ENCODE assay signal across 8 mouse cellular contexts in genomic region chr15:101260874-101261622, GRCm38 (mm10). TPM values are rescaled to one million over a fixed set of nuclear protein-coding genes. Genes with fewer than 3 reads are reported as not detected.
A peak's percentile ranks its signal among the peaks of the same experiment; 100 is the strongest.
DNase-seq lines count a peak whose midpoint lies in the region; ATAC-seq lines count a peak whose summit lies in the region.

No protein-coding gene starts in this region.

- H3K4me2 ChIP-seq in forebrain, embryonic 12.5 days: no peak overlapping the region
- H3K4me2 ChIP-seq in forebrain, embryonic 11.5 days (ENCODE audit: low read depth, low read length, severe bottlenecking): no peak overlapping the region
- no peak overlapping the region for H3K4me2 ChIP-seq in neural tube, embryonic 11.5 days (ENCODE audit: low read depth)
- H3K4me2 ChIP-seq in intestine, embryonic 15.5 days (replicated peaks): peak overlapping the region; percentile 15; the same call in 1 of the 2 replicates
- peak overlapping the region; percentile 7; the same call in 1 of the 2 replicates for H3K4me2 ChIP-seq in stomach, embryonic 16.5 days (ENCODE audit: low read depth, low read length)

- peaks cover 28% of the 10 kb centered on the region for H3K27me3 ChIP-seq in forebrain, embryonic 12.5 days
- H3K27me3 ChIP-seq in forebrain, embryonic 11.5 days (ENCODE audit: control insufficient read depth, insufficient read depth, low read length): no peaks in the 10 kb centered on the region
- peaks cover 2% of the 10 kb centered on the region; the same call in 1 of the 2 replicates for H3K27me3 ChIP-seq in neural tube, embryonic 11.5 days (ENCODE audit: control insufficient read depth, insufficient read depth, low read length)
- H3K27me3 ChIP-seq in intestine, embryonic 15.5 days (replicated peaks): no peaks in the 10 kb centered on the region
- no peaks in the 10 kb centered on the region for H3K27me3 ChIP-seq in stomach, embryonic 16.5 days (ENCODE audit: control insufficient read depth, insufficient read depth, low read length)

- H3K4me3 ChIP-seq in forebrain, embryonic 12.5 days (replicated peaks): no peak overlapping the region
- no peak overlapping the region for H3K4me3 ChIP-seq in forebrain, embryonic 11.5 days (ENCODE audit: low read depth, low read length)
- no peak overlapping the region for H3K4me3 ChIP-seq in neural tube, embryonic 11.5 days (ENCODE audit: low read depth, low read length)
- H3K4me3 ChIP-seq in intestine, embryonic 15.5 days (replicated peaks): no peak overlapping the region
- H3K4me3 ChIP-seq in stomach, embryonic 16.5 days (replicated peaks; ENCODE audit: low read length): no peak overlapping the region

- ATAC-seq in forebrain, embryonic 12.5 days (ENCODE audit: low FRiP score): no peak
- ATAC-seq in forebrain, embryonic 11.5 days (replicated peaks; ENCODE audit: low FRiP score): no peak
- no peak for ATAC-seq in neural tube, embryonic 11.5 days (ENCODE audit: insufficient read depth, low FRiP score, low TSS enrichment)
- ATAC-seq in intestine, embryonic 15.5 days: 0 out of 2 replicates have a peak, but pooled peaks have one; percentile 36
- ATAC-seq in stomach, embryonic 16.5 days (ENCODE audit: insufficient read depth, low FRiP score): no peak; the same call in 1 of the 2 replicates

- no peak for DNase-seq in forebrain, embryonic 11.5 days (ENCODE audit: low spot score)
- no peak for DNase-seq in neural tube, embryonic 11.5 days (ENCODE audit: low spot score)
- no peak for DNase-seq in neural tube, embryonic 10.5 days (ENCODE audit: extremely low spot score, low spot score)
- no peak for DNase-seq in urinary bladder, postnatal 4 days (ENCODE audit: low spot score in 2 of 2)
- no peak for DNase-seq in adrenal gland, adult 2 months

- no peaks in the 10 kb centered on the region for H3K9me3 ChIP-seq in forebrain, embryonic 12.5 days
- H3K9me3 ChIP-seq in forebrain, embryonic 11.5 days (ENCODE audit: control insufficient read depth, low read length): no peaks in the 10 kb centered on the region
- H3K9me3 ChIP-seq in neural tube, embryonic 11.5 days (ENCODE audit: control insufficient read depth, low read length): no peaks in the 10 kb centered on the region
- H3K9me3 ChIP-seq in intestine, embryonic 15.5 days: no peaks in the 10 kb centered on the region
- no peaks in the 10 kb centered on the region for H3K9me3 ChIP-seq in stomach, embryonic 16.5 days (replicated peaks; ENCODE audit: control insufficient read depth, low read length)

- H3K4me1 ChIP-seq in forebrain, embryonic 12.5 days: peaks cover 5% of the 10 kb centered on the region
- peaks cover 2% of the 10 kb centered on the region; the same call in 1 of the 2 replicates for H3K4me1 ChIP-seq in forebrain, embryonic 11.5 days (replicated peaks; ENCODE audit: control insufficient read depth, insufficient read depth, low read length)
- peaks cover 4% of the 10 kb centered on the region for H3K4me1 ChIP-seq in neural tube, embryonic 11.5 days (ENCODE audit: control insufficient read depth, insufficient read depth, low read length)
- peaks cover 34% of the 10 kb centered on the region for H3K4me1 ChIP-seq in intestine, embryonic 15.5 days (replicated peaks)
- peaks cover 37% of the 10 kb centered on the region for H3K4me1 ChIP-seq in stomach, embryonic 16.5 days (ENCODE audit: control insufficient read depth, insufficient read depth, low read length)

- H3K36me3 ChIP-seq in forebrain, embryonic 12.5 days (replicated peaks): no peaks in the 10 kb centered on the region
- H3K36me3 ChIP-seq in forebrain, embryonic 11.5 days (ENCODE audit: control insufficient read depth, insufficient read depth, low read length): no peaks in the 10 kb centered on the region
- no peaks in the 10 kb centered on the region for H3K36me3 ChIP-seq in neural tube, embryonic 11.5 days (ENCODE audit: control insufficient read depth, insufficient read depth, low read length)
- H3K36me3 ChIP-seq in intestine, embryonic 15.5 days: no peaks in the 10 kb centered on the region
- no peaks in the 10 kb centered on the region for H3K36me3 ChIP-seq in stomach, embryonic 16.5 days (ENCODE audit: control insufficient read depth, insufficient read depth, low read length)

- no peak overlapping the region for H3K9ac ChIP-seq in forebrain, embryonic 12.5 days
- H3K9ac ChIP-seq in forebrain, embryonic 11.5 days (ENCODE audit: low read length): no peak overlapping the region
- no peak overlapping the region for H3K9ac ChIP-seq in neural tube, embryonic 11.5 days (ENCODE audit: low read length)
- H3K9ac ChIP-seq in intestine, embryonic 15.5 days: no peak overlapping the region
- H3K9ac ChIP-seq in stomach, embryonic 16.5 days (ENCODE audit: low read length): peak overlapping the region; percentile 49

- peak overlapping the region; percentile 42; the same call in 1 of the 2 replicates for H3K27ac ChIP-seq in forebrain, embryonic 12.5 days
- H3K27ac ChIP-seq in forebrain, embryonic 11.5 days (ENCODE audit: low read depth, low read length): no peak overlapping the region
- H3K27ac ChIP-seq in neural tube, embryonic 11.5 days (ENCODE audit: low read depth, low read length): 0 out of 2 replicates have a peak overlapping the region, but pooled peaks have one; percentile 14
- H3K27ac ChIP-seq in intestine, embryonic 15.5 days: peak overlapping the region; percentile 89
- peak overlapping the region; percentile 90 for H3K27ac ChIP-seq in stomach, embryonic 16.5 days (ENCODE audit: low read length)

- WGBS in forebrain, embryonic 12.5 days: 70% methylated on average over 13 of the region's 13 CpGs
- 61% methylated on average over 13 of the region's 13 CpGs for WGBS in forebrain, embryonic 11.5 days
- WGBS in neural tube, embryonic 11.5 days: 79% methylated on average over 13 of the region's 13 CpGs
- WGBS in intestine, embryonic 15.5 days: 39% methylated on average over 13 of the region's 13 CpGs
- 30% methylated on average over 13 of the region's 13 CpGs for WGBS in stomach, embryonic 16.5 days

RNA-seq across cellular contexts. Expression of gene Nr4a1, which starts 7.0 kb away (rescaled TPM):
- polyA plus RNA-seq in forebrain, embryonic 12.5 days (2016; fragmentation: Nextera tagmentation; extraction: Ambion mirVana): 2.9 and 3.6 TPM in 2 replicates
- 2.6 and 2.7 TPM in 2 replicates for polyA plus RNA-seq in forebrain, embryonic 11.5 days (2014; fragmentation: Nextera tagmentation; extraction: Ambion mirVana)
- polyA plus RNA-seq in neural tube, embryonic 11.5 days (2014; fragmentation: Nextera tagmentation; extraction: Ambion mirVana): 3.2 and 4.4 TPM in 2 replicates
- 7.9 and 8.9 TPM in 2 replicates for polyA plus RNA-seq in intestine, embryonic 15.5 days (2015; fragmentation: Nextera tagmentation; extraction: Ambion mirVana)
- 12.9 and 13.3 TPM in 2 replicates for polyA plus RNA-seq in stomach, embryonic 16.5 days (2015; fragmentation: Nextera tagmentation; extraction: Ambion mirVana)
- 100 to 1,000 TPM; 560 to 565 TPM for total RNA-seq in adrenal gland, adult 2 months (2021)
- polyA plus RNA-seq in adrenal gland, adult 2 months (2012; rRNA removed): 162 and 415 TPM in 2 replicates

RNA-seq across cellular contexts. Expression of gene Atg101, which starts 23.0 kb away (rescaled TPM):
- polyA plus RNA-seq in forebrain, embryonic 12.5 days (2016; fragmentation: Nextera tagmentation; extraction: Ambion mirVana): 61.9 and 63.2 TPM in 2 replicates
- polyA plus RNA-seq in forebrain, embryonic 11.5 days (2014; fragmentation: Nextera tagmentation; extraction: Ambion mirVana): 62.1 and 65.7 TPM in 2 replicates
- polyA plus RNA-seq in neural tube, embryonic 11.5 days (2014; fragmentation: Nextera tagmentation; extraction: Ambion mirVana): 69.5 and 74.4 TPM in 2 replicates
- 61.1 and 62.0 TPM in 2 replicates for polyA plus RNA-seq in intestine, embryonic 15.5 days (2015; fragmentation: Nextera tagmentation; extraction: Ambion mirVana)
- 66.9 and 67.0 TPM in 2 replicates for polyA plus RNA-seq in stomach, embryonic 16.5 days (2015; fragmentation: Nextera tagmentation; extraction: Ambion mirVana)
- total RNA-seq in adrenal gland, adult 2 months (2021): 10 to 100 TPM; 38.6 to 58.8 TPM
- 31.9 and 35.4 TPM in 2 replicates for polyA plus RNA-seq in adrenal gland, adult 2 months (2012; rRNA removed)

RNA-seq across cellular contexts. Expression of gene 6030408B16Rik, which starts 32.0 kb away (rescaled TPM):
- polyA plus RNA-seq in forebrain, embryonic 12.5 days (2016; fragmentation: Nextera tagmentation; extraction: Ambion mirVana): 0.27 and 0.28 TPM in 2 replicates
- 0.21 and 0.71 TPM in 2 replicates for polyA plus RNA-seq in forebrain, embryonic 11.5 days (2014; fragmentation: Nextera tagmentation; extraction: Ambion mirVana)
- 0.33 and 0.42 TPM in 2 replicates for polyA plus RNA-seq in neural tube, embryonic 11.5 days (2014; fragmentation: Nextera tagmentation; extraction: Ambion mirVana)
- 4.1 TPM in 2 replicates for polyA plus RNA-seq in intestine, embryonic 15.5 days (2015; fragmentation: Nextera tagmentation; extraction: Ambion mirVana)
- 9.4 and 9.5 TPM in 2 replicates for polyA plus RNA-seq in stomach, embryonic 16.5 days (2015; fragmentation: Nextera tagmentation; extraction: Ambion mirVana)
- under 1 TPM; 0.40 to 0.52 TPM for total RNA-seq in adrenal gland, adult 2 months (2021)
- 1.4 and 2.0 TPM in 2 replicates for polyA plus RNA-seq in adrenal gland, adult 2 months (2012; rRNA removed)

RNA-seq across cellular contexts. Expression of gene Grasp, which starts 37.1 kb away (rescaled TPM):
- polyA plus RNA-seq in forebrain, embryonic 12.5 days (2016; fragmentation: Nextera tagmentation; extraction: Ambion mirVana): 4.1 and 4.7 TPM in 2 replicates
- 4.6 and 5.6 TPM in 2 replicates for polyA plus RNA-seq in forebrain, embryonic 11.5 days (2014; fragmentation: Nextera tagmentation; extraction: Ambion mirVana)
- polyA plus RNA-seq in neural tube, embryonic 11.5 days (2014; fragmentation: Nextera tagmentation; extraction: Ambion mirVana): 6.6 TPM in 2 replicates
- 3.9 and 4.8 TPM in 2 replicates for polyA plus RNA-seq in intestine, embryonic 15.5 days (2015; fragmentation: Nextera tagmentation; extraction: Ambion mirVana)
- polyA plus RNA-seq in stomach, embryonic 16.5 days (2015; fragmentation: Nextera tagmentation; extraction: Ambion mirVana): 2.1 and 2.7 TPM in 2 replicates
- 10 to 100 TPM; 16.4 to 21.0 TPM for total RNA-seq in adrenal gland, adult 2 months (2021)
- 53.0 and 60.3 TPM in 2 replicates for polyA plus RNA-seq in adrenal gland, adult 2 months (2012; rRNA removed)

Comparison
In these comparisons a context has a peak if more than half of its experiments do, and no peak if none do; other contexts are left out.
1. H3K4me2 ChIP-seq: peak in intestine, embryonic 15.5 days (single experiment) and stomach, embryonic 16.5 days (single experiment); none in forebrain, embryonic 12.5 days (single experiment), forebrain, embryonic 11.5 days (single experiment) and neural tube, embryonic 11.5 days (single experiment).
2. RNA of gene Nr4a1, which starts 7.0 kb away (polyA plus RNA-seq): 162 to 415 TPM in adrenal gland, adult 2 months; 12.9 to 13.3 TPM in stomach, embryonic 16.5 days, 7.9 to 8.9 TPM in intestine, embryonic 15.5 days, 3.2 to 4.4 TPM in neural tube, embryonic 11.5 days, 2.9 to 3.6 TPM in forebrain, embryonic 12.5 days and 2.6 to 2.7 TPM in forebrain, embryonic 11.5 days; every median in the first group is over 10 times any median in the second.